Comparison of ENCODE assay signal across 31 mouse cellular contexts in the genomic region with DNA sequence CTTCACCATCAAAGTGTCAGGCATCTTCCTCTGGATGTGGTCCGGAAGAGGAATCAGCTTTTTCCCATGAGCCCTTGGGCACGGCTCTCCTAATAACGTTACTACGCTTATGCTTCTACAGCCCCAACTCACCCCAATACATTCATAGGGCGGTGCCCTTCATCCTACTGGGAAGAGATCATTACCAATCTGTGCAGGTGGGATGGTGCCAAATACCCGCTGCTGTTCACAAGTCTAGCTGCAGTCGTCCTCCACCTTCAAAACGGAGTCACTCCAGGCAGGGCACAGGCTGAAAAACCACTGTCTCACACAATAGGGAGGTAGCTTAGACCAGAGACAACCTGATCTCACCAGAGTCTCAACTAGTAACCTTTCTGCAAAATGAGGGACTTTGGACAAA. TPM values are rescaled to one million over a fixed set of nuclear protein-coding genes. Genes with fewer than 3 reads are reported as not detected.
A peak's percentile ranks its signal among the peaks of the same experiment; 100 is the strongest.
DNase-seq lines count a peak whose midpoint lies in the region; ATAC-seq and TF ChIP-seq lines count a peak whose summit lies in the region.
"Had no signal": no experiment of that assay in that cellular context is flagged by ENCODE, and none has a peak within 500 bp of the region (broad histone marks: within the 10 kb centered on the region; RNA-seq: fewer than 3 reads in every experiment).

No protein-coding gene starts in this region.

- H3K27ac ChIP-seq in cerebellum, adult 2 months (ENCODE audit: insufficient read depth, low read length): peak overlapping the region; percentile 24; the same call in 1 of the 2 replicates
- H3K27ac ChIP-seq in kidney, adult 2 months (ENCODE audit: insufficient read depth, low read depth, low read length): no peak overlapping the region
- H3K27ac ChIP-seq: forebrain, embryonic 13.5 days; hindbrain, embryonic 10.5 days; hindbrain, embryonic 15.5 days; layer of hippocampus, adult 2 months; limb, embryonic 12.5 days; liver, embryonic 15.5 days; midbrain, embryonic 10.5 days; neural tube, embryonic 13.5 days had no signal

- DNase-seq in cerebellum, postnatal 4 days (ENCODE audit: low spot score in 2 of 2): no peak
- peak; percentile 82 for DNase-seq in brain, adult 2 months (ENCODE audit: low read depth, low spot score)
- peak; percentile 68 to 76 for DNase-seq in cerebellum, adult 2 months
- DNase-seq in cerebellum, postnatal 14 days: peak; percentile 67 to 81
- DNase-seq in layer of hippocampus, postnatal 10 days (ENCODE audit: low spot score in 2 of 2): no peak
- no peak for DNase-seq in thymus, postnatal 14 days
- no peak for DNase-seq in kidney, adult 2 months
- DNase-seq: adrenal gland, postnatal 10 days; gastrocnemius, postnatal 14 days; heart, postnatal 14 days; kidney, adult 18-20 months; kidney, postnatal 36 days; layer of hippocampus, postnatal 36 days; lung, embryonic 14.5 days; thymus, adult 2 months; thymus, postnatal 4 days had no signal

- TF ChIP-seq POLR2A in cerebellum, adult 2 months (IDR thresholded peaks at IDR 0.05; ENCODE audit: borderline replicate concordance, insufficient read depth, low read length): no peak
- TF ChIP-seq POLR2A in kidney, adult 2 months (IDR thresholded peaks at IDR 0.05; ENCODE audit: low read depth, low read length): no peak

- WGBS in cerebellum, adult 2 months: 12% methylated on average over 8 of the region's 8 CpGs
- 79% methylated on average over 8 of the region's 8 CpGs for WGBS in kidney, adult 2 months

- no peak overlapping the region for H3K4me3 ChIP-seq in cerebellum, adult 2 months (replicated peaks; ENCODE audit: insufficient read depth, low read depth, low read length)
- no peak overlapping the region for H3K4me3 ChIP-seq in kidney, adult 2 months (ENCODE audit: insufficient read depth, low read depth, low read length)
- H3K4me3 ChIP-seq: forebrain, embryonic 13.5 days; hindbrain, embryonic 10.5 days; hindbrain, embryonic 15.5 days; layer of hippocampus, adult 2 months; limb, embryonic 12.5 days; liver, embryonic 15.5 days; midbrain, embryonic 10.5 days; myocyte; neural tube, embryonic 13.5 days had no signal

- H3K36me3 ChIP-seq in kidney, adult 2 months (ENCODE audit: control insufficient read depth, insufficient read depth, low read length): no peaks in the 10 kb centered on the region
- H3K36me3 ChIP-seq: G1E; hindbrain, embryonic 10.5 days; hindbrain, embryonic 15.5 days; limb, embryonic 12.5 days; liver, embryonic 15.5 days; midbrain, embryonic 10.5 days; neural tube, embryonic 13.5 days had no signal

- 0 out of 2 replicates have a peak, but pooled peaks have one; percentile 26 for ATAC-seq in cerebellum, adult (ENCODE audit: insufficient number of reproducible peaks, low FRiP score, low TSS enrichment)
- ATAC-seq: forebrain, embryonic 13.5 days; midbrain, embryonic 16.5 days had no signal

- H3K4me1 ChIP-seq in cerebellum, adult 2 months (ENCODE audit: control insufficient read depth, insufficient read depth, low read length): peaks cover 32% of the 10 kb centered on the region
- no peaks in the 10 kb centered on the region for H3K4me1 ChIP-seq in kidney, adult 2 months (ENCODE audit: control insufficient read depth, insufficient read depth, low read length)
- H3K4me1 ChIP-seq: forebrain, embryonic 13.5 days; hindbrain, embryonic 15.5 days; limb, embryonic 12.5 days; neural tube, embryonic 13.5 days had no signal

- no peak for TF ChIP-seq CTCF in cerebellum, adult 2 months (IDR thresholded peaks at IDR 0.05; ENCODE audit: borderline replicate concordance, insufficient read depth, low read depth, low read length)
- TF ChIP-seq CTCF in kidney, adult 2 months (conservative IDR thresholded peaks at IDR 0.05; ENCODE audit: insufficient read depth, insufficient read length, low read depth, low read length): no peak

- H3K27me3 ChIP-seq in cerebellum, adult 2 months (ENCODE audit: control insufficient read depth, insufficient read depth, low read length): no peaks in the 10 kb centered on the region
- H3K27me3 ChIP-seq in kidney, adult 2 months (replicated peaks; ENCODE audit: control insufficient read depth, insufficient read depth, low read length): no peaks in the 10 kb centered on the region
- H3K27me3 ChIP-seq: forebrain, embryonic 13.5 days; hindbrain, embryonic 15.5 days; limb, embryonic 12.5 days; liver, embryonic 15.5 days; neural tube, embryonic 13.5 days had no signal

RNA-seq across cellular contexts. Expression of a gene that starts 7.6 kb away (rescaled TPM):
- polyA plus RNA-seq in cerebellum, adult 2 months (2012; rRNA removed): 15.7 and 18.4 TPM in 2 replicates
- total RNA-seq in layer of hippocampus, postnatal 10 days (2021): 10 to 100 TPM; 16.9 to 20.5 TPM
- polyA plus RNA-seq in kidney, adult 2 months (2012; rRNA removed): 15.8 and 18.8 TPM in 2 replicates

RNA-seq across cellular contexts. Expression of a gene that starts 35.5 kb away (rescaled TPM):
- polyA plus RNA-seq in cerebellum, adult 2 months (2012; rRNA removed): 1.1 and 1.5 TPM in 2 replicates
- 1 to 10 TPM; 3.1 to 4.8 TPM for total RNA-seq in layer of hippocampus, postnatal 10 days (2021)
- 0.08 and 0.10 TPM in 2 replicates for polyA plus RNA-seq in kidney, adult 2 months (2012; rRNA removed)
- total RNA-seq: adrenal gland, postnatal 10 days; gastrocnemius, postnatal 14 days; liver, adult 2 months; megakaryocyte progenitor cell, adult 5-6 weeks had no signal
- polyA plus RNA-seq: C2C12; G1E; liver, embryonic 15.5 days had no signal

Comparison
In these comparisons a context has a peak if more than half of its experiments do, and no peak if none do; other contexts are left out.
1. DNase-seq: peak in brain, adult 2 months (single experiment), cerebellum, adult 2 months (2 of 2) and cerebellum, postnatal 14 days (2 of 2); none in cerebellum, postnatal 4 days (0 of 2), layer of hippocampus, postnatal 10 days (0 of 2), thymus, postnatal 14 days (single experiment) and kidney, adult 2 months (single experiment).